In the genomic region with DNA sequence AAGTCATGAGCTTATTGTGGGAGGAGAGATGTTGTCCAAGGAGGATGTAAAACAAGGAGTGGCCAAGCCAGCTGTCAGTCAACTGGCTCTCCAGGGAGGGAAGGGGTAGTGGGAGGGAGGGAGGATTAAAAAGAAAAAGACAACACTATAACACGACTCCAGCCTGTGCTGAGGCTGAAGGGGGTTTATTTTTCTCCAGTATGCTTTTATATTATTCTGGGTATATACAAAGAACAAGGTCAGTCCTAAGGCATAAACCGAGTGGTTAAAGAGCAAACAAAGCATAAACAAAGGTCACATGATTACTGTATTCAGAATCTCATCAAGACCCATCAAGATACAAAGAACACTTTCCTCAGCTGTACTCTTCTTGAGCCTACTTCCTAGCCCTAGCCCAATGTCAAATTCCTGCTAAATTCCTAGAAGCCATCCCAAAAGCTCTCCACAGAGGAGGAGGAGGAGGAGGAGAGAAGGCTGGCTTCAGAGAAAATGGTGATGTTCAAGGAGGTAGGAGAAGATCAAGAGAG, we compare ENCODE assay signal across 30 mouse cellular contexts. TPM values are rescaled to one million over a fixed set of nuclear protein-coding genes. Genes with fewer than 3 reads are reported as not detected.
A peak's percentile ranks its signal among the peaks of the same experiment; 100 is the strongest.
DNase-seq lines count a peak whose midpoint lies in the region; ATAC-seq and TF ChIP-seq lines count a peak whose summit lies in the region.
"Had no signal": no experiment of that assay in that cellular context is flagged by ENCODE, and none has a peak within 500 bp of the region (broad histone marks: within the 10 kb centered on the region; RNA-seq: fewer than 3 reads in every experiment).

No protein-coding gene starts in this region.

- ATAC-seq in inflammation-experienced regulatory T-cells, adult 6 months: no peak
- ATAC-seq: CD4-positive, CD25-positive, alpha-beta regulatory T cell, adult 4 months; forebrain, embryonic 15.5 days; hindbrain, embryonic 16.5 days; intestine, embryonic 16.5 days had no signal

- H3K4me3 ChIP-seq in ES-E14 (ENCODE audit: insufficient read depth in 1 of 2, low read depth in 1 of 2, low read length in 2 of 2, poor library complexity in 1 of 2, severe bottlenecking in 1 of 2): no peak overlapping the region
- H3K4me3 ChIP-seq in bone marrow macrophage, adult 2 months (ENCODE audit: insufficient read depth, low read length): no peak overlapping the region
- H3K4me3 ChIP-seq: embryonic facial prominence, embryonic 10.5 days; embryonic facial prominence, embryonic 13.5 days; erythroblast, embryonic 14.5 days; forebrain, embryonic 12.5 days; forebrain, embryonic 15.5 days; hindbrain, embryonic 12.5 days had no signal

- DNase-seq in ES-E14 (ENCODE audit: low read depth, low spot score) (peak; percentile 50), NIH3T3 (ENCODE audit: low read depth) (peak; percentile 4)
- DNase-seq in lung, adult 18-20 months: no peak
- DNase-seq in kidney, adult 9 months: no peak
- DNase-seq: adrenal gland, adult 2 months; adrenal gland, postnatal 14 days; cerebellum, adult 11-12 months; cerebellum, adult 8-10 months; cerebellum, postnatal 10 days; cerebellum, postnatal 36 days; embryo, embryonic 11 days; gastrocnemius, postnatal 10 days; gastrocnemius, postnatal 36 days; heart, adult 11 months had no signal

- H3K9me3 ChIP-seq in ES-E14 (ENCODE audit: control insufficient read depth, insufficient read depth, low read depth, low read length): no peaks in the 10 kb centered on the region
- H3K9me3 ChIP-seq: embryonic facial prominence, embryonic 10.5 days; embryonic facial prominence, embryonic 13.5 days; forebrain, embryonic 12.5 days; forebrain, embryonic 15.5 days; G1E; hindbrain, embryonic 12.5 days had no signal

- no peak for TF ChIP-seq CTCF in bone marrow macrophage, adult 2 months (IDR thresholded peaks at IDR 0.05; ENCODE audit: low read depth, low read length)

- H3K27ac ChIP-seq in ES-E14 (ENCODE audit: insufficient read depth, low read depth, low read length, poor library complexity, severe bottlenecking): no peak overlapping the region; the same call in 1 of the 2 replicates
- peak overlapping the region; percentile 61; the same call in 1 of the 2 replicates for H3K27ac ChIP-seq in bone marrow macrophage, adult 2 months (ENCODE audit: insufficient read depth, low read depth, low read length)
- H3K27ac ChIP-seq: embryonic facial prominence, embryonic 10.5 days; embryonic facial prominence, embryonic 13.5 days; forebrain, embryonic 12.5 days; forebrain, embryonic 15.5 days; hindbrain, embryonic 12.5 days had no signal

- in situ Hi-C loops in ES-E14 (cut with MboI; ENCODE audit: low sequenced_read_pairs in 2 of 2, unreplicated experiment in 2 of 2): no loop called here

- H3K36me3 ChIP-seq in ES-E14 (ENCODE audit: control insufficient read depth, insufficient read depth, low read length, poor library complexity, severe bottlenecking): peaks cover 15% of the 10 kb centered on the region; the same call in 1 of the 2 replicates
- H3K36me3 ChIP-seq: forebrain, embryonic 15.5 days; G1E had no signal

- no peak for TF ChIP-seq POLR2A in bone marrow macrophage, adult 2 months (IDR thresholded peaks at IDR 0.05; ENCODE audit: borderline replicate concordance, low read depth, low read length)

- no peak overlapping the region for H3K9ac ChIP-seq in ES-E14 (ENCODE audit: insufficient read depth, low read depth, low read length, poor library complexity, severe bottlenecking)
- H3K9ac ChIP-seq: embryonic facial prominence, embryonic 13.5 days; forebrain, embryonic 12.5 days; forebrain, embryonic 15.5 days; hindbrain, embryonic 12.5 days had no signal

- peaks cover 2 to 6% of the 10 kb centered on the region in 2 experiments; a peak in 2 of 4 replicates for H3K4me1 ChIP-seq in ES-E14 (ENCODE audit: control insufficient read depth in 2 of 2, insufficient read depth in 2 of 2, low read length in 2 of 2, poor library complexity in 1 of 2)
- peaks cover 65% of the 10 kb centered on the region for H3K4me1 ChIP-seq in bone marrow macrophage, adult 2 months (ENCODE audit: control insufficient read depth, insufficient read depth, low read length)
- H3K4me1 ChIP-seq: embryonic facial prominence, embryonic 10.5 days; embryonic facial prominence, embryonic 13.5 days; forebrain, embryonic 12.5 days; forebrain, embryonic 15.5 days; hindbrain, embryonic 12.5 days had no signal

TF ChIP-seq in ES-E14, 5 proteins besides CTCF, POLR2A, EP300 and RAD21:
- TF ChIP-seq CHD2 (IDR thresholded peaks at IDR 0.05; ENCODE audit: low read depth, low read length) (no peak; the same call in 1 of the 2 replicates), ZNF384 (IDR thresholded peaks at IDR 0.05; ENCODE audit: low read depth, low read length) (no peak), MAFK (IDR thresholded peaks at IDR 0.05; ENCODE audit: insufficient read depth, low read depth, low read length) (no peak), HCFC1 (IDR thresholded peaks at IDR 0.05; ENCODE audit: borderline replicate concordance, insufficient read depth, low read length) (no peak)

RNA-seq across cellular contexts. Expression of gene Tmem202, which starts 9.4 kb away (rescaled TPM):
- 0.74 TPM in 1 of 2 replicates, not detected in the other for total RNA-seq in ES-E14 (2012; rRNA removed)
- 1.3 and 1.6 TPM in 2 replicates for polyA plus RNA-seq in bone marrow macrophage, adult 2 months (2012; ENCODE audit: insufficient read depth, insufficient read length, missing spikeins)
- not detected for polyA plus RNA-seq in inflammation-experienced regulatory T-cells, adult 6 months (2017; shearing (Covaris generic))
- total RNA-seq: G1E; hematopoietic stem cell, adult 5-6 weeks had no signal
- polyA plus RNA-seq: embryonic facial prominence, embryonic 10.5 days; embryonic facial prominence, embryonic 13.5 days; erythroblast, embryonic 14.5 days; forebrain, embryonic 12.5 days; G1E; hindbrain, embryonic 12.5 days had no signal

RNA-seq across cellular contexts. Expression of gene Hexa, which starts 9.7 kb away (rescaled TPM):
- 45.0 and 63.6 TPM in 2 replicates for total RNA-seq in ES-E14 (2012; rRNA removed)
- polyA plus RNA-seq in bone marrow macrophage, adult 2 months (2012; ENCODE audit: insufficient read depth, insufficient read length, missing spikeins): 952 and 993 TPM in 2 replicates
- 10 to 100 TPM; 15.6 to 38.7 (median 37.6) TPM for polyA plus RNA-seq in inflammation-experienced regulatory T-cells, adult 6 months (2017; shearing (Covaris generic))

RNA-seq across cellular contexts. Expression of gene Celf6, which starts 28.7 kb away (rescaled TPM):
- 0.13 and 0.32 TPM in 2 replicates for total RNA-seq in ES-E14 (2012; rRNA removed)
- polyA plus RNA-seq in bone marrow macrophage, adult 2 months (2012; ENCODE audit: insufficient read depth, insufficient read length, missing spikeins): not detected in 2 replicates
- polyA plus RNA-seq in inflammation-experienced regulatory T-cells, adult 6 months (2017; shearing (Covaris generic)): not detected
- total RNA-seq: G1E; gastrocnemius, postnatal 10 days; gastrocnemius, postnatal 36 days; heart, adult 8-10 months; heart, postnatal 25 days; hematopoietic stem cell, adult 5-6 weeks had no signal
- polyA plus RNA-seq: CD4-positive, CD25-positive, alpha-beta regulatory T cell, adult 4 months; erythroblast, embryonic 14.5 days; G1E; heart, postnatal 0 days had no signal

Comparison
In these comparisons a context has a peak if more than half of its experiments do, and no peak if none do; other contexts are left out.
1. DNase-seq: peak in ES-E14 (single experiment) and NIH3T3 (single experiment); none in lung, adult 18-20 months (0 of 2) and kidney, adult 9 months (single experiment).
2. RNA of gene Hexa, which starts 9.7 kb away (polyA plus RNA-seq): 952 to 993 TPM in bone marrow macrophage, adult 2 months; 15.6 to 38.7 TPM in inflammation-experienced regulatory T-cells, adult 6 months; every median in the first group is over 10 times any median in the second.